22 mouse cellular contexts compared by ENCODE assay signal in genomic region chr9:27346541-27347269, GRCm38 (mm10). TPM values are rescaled to one million over a fixed set of nuclear protein-coding genes. Genes with fewer than 3 reads are reported as not detected.
DNase-seq lines count a peak whose midpoint lies in the region; ATAC-seq and TF ChIP-seq lines count a peak whose summit lies in the region.
"Had no signal": no experiment of that assay in that cellular context is flagged by ENCODE, and none has a peak within 500 bp of the region (broad histone marks: within the 10 kb centered on the region; RNA-seq: fewer than 3 reads in every experiment).

No protein-coding gene starts in this region.

- DNase-seq in heart, adult 11 months: peak; percentile 62
- DNase-seq in heart, adult 2 months: no peak
- DNase-seq in midbrain, embryonic 14.5 days: peak; percentile 35
- no peak for DNase-seq in gastrocnemius, postnatal 4 days (ENCODE audit: low spot score in 2 of 2)
- DNase-seq in kidney, postnatal 25 days: no peak
- DNase-seq in kidney, adult 9 months: no peak
- DNase-seq: adrenal gland, postnatal 25 days; cerebellum, adult 9-10 months; heart, postnatal 14 days; kidney, postnatal 4 days had no signal

- H3K4me2 ChIP-seq in hindbrain, embryonic 13.5 days: no peak overlapping the region
- no peak overlapping the region for H3K4me2 ChIP-seq in midbrain, embryonic 14.5 days (ENCODE audit: low read length)
- H3K4me2 ChIP-seq in kidney, embryonic 16.5 days (replicated peaks; ENCODE audit: low read depth, low read length): no peak overlapping the region
- H3K4me2 ChIP-seq: liver, embryonic 12.5 days; lung, embryonic 15.5 days had no signal

- no peaks in the 10 kb centered on the region for H3K36me3 ChIP-seq in heart, adult 2 months (ENCODE audit: control insufficient read depth, insufficient read depth, low read length)
- peaks cover 78% of the 10 kb centered on the region for H3K36me3 ChIP-seq in hindbrain, embryonic 13.5 days
- H3K36me3 ChIP-seq in midbrain, embryonic 14.5 days (ENCODE audit: control insufficient read depth, insufficient read depth, low read length): peaks cover 54% of the 10 kb centered on the region
- H3K36me3 ChIP-seq in kidney, embryonic 16.5 days (ENCODE audit: insufficient read depth, low read length): no peaks in the 10 kb centered on the region
- H3K36me3 ChIP-seq: limb, embryonic 10.5 days; liver, embryonic 12.5 days; lung, embryonic 15.5 days had no signal

- intact Hi-C loops in heart, adult 2 months (cut with DNase I): no loop called here

- no peak overlapping the region for H3K9ac ChIP-seq in heart, adult 2 months (ENCODE audit: low read depth, low read length)
- no peak overlapping the region for H3K9ac ChIP-seq in hindbrain, embryonic 13.5 days
- H3K9ac ChIP-seq in midbrain, embryonic 14.5 days (replicated peaks; ENCODE audit: low read length): no peak overlapping the region
- no peak overlapping the region for H3K9ac ChIP-seq in kidney, embryonic 16.5 days (replicated peaks; ENCODE audit: low read length)
- H3K9ac ChIP-seq: liver, embryonic 12.5 days; lung, embryonic 15.5 days had no signal

- TF ChIP-seq CTCF in heart, adult 2 months (IDR thresholded peaks at IDR 0.05): no peak

- H3K9me3 ChIP-seq in hindbrain, embryonic 13.5 days: no peaks in the 10 kb centered on the region
- H3K9me3 ChIP-seq in midbrain, embryonic 14.5 days (ENCODE audit: control insufficient read depth, low read length): no peaks in the 10 kb centered on the region
- H3K9me3 ChIP-seq in kidney, embryonic 16.5 days (ENCODE audit: low read length): no peaks in the 10 kb centered on the region
- H3K9me3 ChIP-seq: embryonic facial prominence, embryonic 10.5 days; heart, embryonic 10.5 days; limb, embryonic 10.5 days; liver, embryonic 12.5 days; lung, embryonic 15.5 days had no signal

- H3K4me1 ChIP-seq in heart, adult 2 months (ENCODE audit: control insufficient read depth, insufficient read depth, low read length): no peaks in the 10 kb centered on the region
- H3K4me1 ChIP-seq in hindbrain, embryonic 13.5 days (replicated peaks): peaks cover 13% of the 10 kb centered on the region
- H3K4me1 ChIP-seq in midbrain, embryonic 14.5 days (ENCODE audit: control insufficient read depth, insufficient read depth, low read length): no peaks in the 10 kb centered on the region
- no peaks in the 10 kb centered on the region for H3K4me1 ChIP-seq in kidney, embryonic 16.5 days (ENCODE audit: insufficient read depth, low read length)
- H3K4me1 ChIP-seq: embryonic facial prominence, embryonic 10.5 days; heart, embryonic 10.5 days; limb, embryonic 10.5 days; liver, embryonic 12.5 days; lung, embryonic 15.5 days had no signal

- no peak for TF ChIP-seq POLR2A in heart, adult 2 months (IDR thresholded peaks at IDR 0.05; ENCODE audit: insufficient read depth, low read depth, low read length)

- 87% methylated on average over 11 of the region's 11 CpGs for WGBS in heart, adult 2 months
- 28% methylated on average over 11 of the region's 11 CpGs for WGBS in hindbrain, embryonic 13.5 days
- WGBS in midbrain, embryonic 14.5 days: 31% methylated on average over 11 of the region's 11 CpGs
- 52% methylated on average over 11 of the region's 11 CpGs for WGBS in kidney, embryonic 16.5 days

- no peak overlapping the region for H3K4me3 ChIP-seq in heart, adult 2 months
- H3K4me3 ChIP-seq in hindbrain, embryonic 13.5 days: no peak overlapping the region
- no peak overlapping the region for H3K4me3 ChIP-seq in midbrain, embryonic 14.5 days (replicated peaks; ENCODE audit: low read depth, low read length)
- H3K4me3 ChIP-seq in kidney, embryonic 16.5 days (ENCODE audit: low read length): no peak overlapping the region
- H3K4me3 ChIP-seq: embryonic facial prominence, embryonic 10.5 days; erythroblast, embryonic 14.5 days; heart, embryonic 10.5 days; limb, embryonic 10.5 days; liver, embryonic 12.5 days; lung, embryonic 15.5 days had no signal

- no peaks in the 10 kb centered on the region for H3K79me2 ChIP-seq in heart, adult 2 months (replicated peaks; ENCODE audit: control insufficient read depth, insufficient read depth, low read length)

- no peaks in the 10 kb centered on the region for H3K27me3 ChIP-seq in heart, adult 2 months (ENCODE audit: control insufficient read depth, insufficient read depth, low read length)
- no peaks in the 10 kb centered on the region for H3K27me3 ChIP-seq in hindbrain, embryonic 13.5 days
- H3K27me3 ChIP-seq in midbrain, embryonic 14.5 days (ENCODE audit: control insufficient read depth, insufficient read depth, low read length): no peaks in the 10 kb centered on the region
- no peaks in the 10 kb centered on the region for H3K27me3 ChIP-seq in kidney, embryonic 16.5 days (ENCODE audit: insufficient read depth, low read length)
- H3K27me3 ChIP-seq: liver, embryonic 12.5 days; lung, embryonic 15.5 days had no signal

- H3K27ac ChIP-seq in heart, adult 2 months: no peak overlapping the region
- peak overlapping the region; percentile 67 for H3K27ac ChIP-seq in hindbrain, embryonic 13.5 days
- H3K27ac ChIP-seq in midbrain, embryonic 14.5 days (replicated peaks; ENCODE audit: low read depth, low read length): no peak overlapping the region
- no peak overlapping the region for H3K27ac ChIP-seq in kidney, embryonic 16.5 days (ENCODE audit: low read length)
- H3K27ac ChIP-seq: embryonic facial prominence, embryonic 10.5 days; heart, embryonic 10.5 days; limb, embryonic 10.5 days; liver, embryonic 12.5 days; lung, embryonic 15.5 days had no signal

- peak; percentile 81 for ATAC-seq in hindbrain, embryonic 13.5 days (ENCODE audit: low FRiP score)
- no peak for ATAC-seq in midbrain, embryonic 14.5 days (ENCODE audit: low FRiP score, low TSS enrichment)
- no peak for ATAC-seq in kidney, embryonic 16.5 days (ENCODE audit: low FRiP score, low TSS enrichment)
- ATAC-seq: intestine, postnatal 0 days; liver, embryonic 12.5 days had no signal

- TF ChIP-seq EP300 in heart, adult 2 months (IDR thresholded peaks at IDR 0.05; ENCODE audit: insufficient read depth, low read depth, low read length): no peak

RNA-seq across cellular contexts. Expression of gene Igsf9b, which starts 47.7 kb away (rescaled TPM):
- 1 to 10 TPM; 4.5 to 5.3 TPM for total RNA-seq in heart, adult 2 months (2021)
- polyA plus RNA-seq in heart, adult 2 months (2012; rRNA removed): 1.7 and 2.3 TPM in 2 replicates
- 14.7 and 15.6 TPM in 2 replicates for polyA plus RNA-seq in hindbrain, embryonic 13.5 days (2015; fragmentation: Nextera tagmentation; extraction: Ambion mirVana)
- 12.0 and 15.2 TPM in 2 replicates for polyA plus RNA-seq in midbrain, embryonic 14.5 days (2014; fragmentation: Nextera tagmentation; extraction: Ambion mirVana)
- 1 to 10 TPM; 7.1 to 8.3 TPM for total RNA-seq in gastrocnemius, postnatal 4 days (2021)
- polyA plus RNA-seq in kidney, embryonic 16.5 days (2015; fragmentation: Nextera tagmentation; extraction: Ambion mirVana): 2.6 and 2.8 TPM in 2 replicates
- polyA plus RNA-seq: erythroblast, embryonic 14.5 days had no signal

RNA-seq across cellular contexts. Expression of gene Spata19, which starts 49.9 kb away (rescaled TPM):
- not detected for total RNA-seq in heart, adult 2 months (2021)
- polyA plus RNA-seq in heart, adult 2 months (2012; rRNA removed): 0.27 and 0.50 TPM in 2 replicates
- not detected in 2 replicates for polyA plus RNA-seq in hindbrain, embryonic 13.5 days (2015; fragmentation: Nextera tagmentation; extraction: Ambion mirVana)
- not detected in 2 replicates for polyA plus RNA-seq in midbrain, embryonic 14.5 days (2014; fragmentation: Nextera tagmentation; extraction: Ambion mirVana)
- total RNA-seq in gastrocnemius, postnatal 4 days (2021): not detected
- not detected in 2 replicates for polyA plus RNA-seq in kidney, embryonic 16.5 days (2015; fragmentation: Nextera tagmentation; extraction: Ambion mirVana)
- total RNA-seq: adrenal gland, postnatal 25 days; heart, postnatal 14 days; layer of hippocampus, postnatal 14 days; megakaryocyte, adult 5-6 weeks had no signal
- polyA plus RNA-seq: embryonic facial prominence, embryonic 10.5 days; erythroblast, embryonic 14.5 days; heart, embryonic 10.5 days; intestine, postnatal 0 days; limb, embryonic 10.5 days; liver, embryonic 12.5 days; lung, embryonic 15.5 days; small intestine, adult 2 months had no signal

Comparison
In these comparisons a context has a peak if more than half of its experiments do, and no peak if none do; other contexts are left out.
1. DNase-seq: peak in heart, adult 11 months (single experiment) and midbrain, embryonic 14.5 days (single experiment); none in heart, adult 2 months (0 of 2), gastrocnemius, postnatal 4 days (0 of 2), kidney, postnatal 25 days (0 of 2) and kidney, adult 9 months (single experiment).